Mouse (Mus musculus): ENCODE data around the gene Hmgn1.

DNA sequence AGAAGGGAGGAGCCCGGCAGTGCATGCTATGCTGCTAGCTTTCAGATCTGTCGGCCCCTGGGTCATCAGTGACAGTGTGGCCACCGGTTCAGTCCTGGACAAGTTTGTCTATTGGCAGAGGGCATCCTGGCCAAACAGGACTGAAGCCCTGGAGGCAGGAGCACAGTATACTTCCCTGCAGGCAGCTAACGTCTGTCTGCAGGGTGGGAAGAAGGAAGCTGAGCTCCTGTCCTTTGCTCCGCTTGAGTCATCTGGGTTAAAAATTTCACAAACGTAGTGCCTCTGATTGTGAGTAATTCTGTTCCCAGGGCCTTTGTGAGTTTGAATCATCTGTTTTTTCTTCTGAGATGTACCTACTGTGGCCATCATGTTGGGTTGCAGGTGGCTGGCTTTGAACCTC lies 21.3 kb upstream of the Hmgn1 start:
- TF ChIP-seq CTCF (IDR thresholded peaks at IDR 0.05; ENCODE audit: control insufficient read depth, insufficient read depth, low read length): no peak
- TF ChIP-seq POLR2A (IDR thresholded peaks at IDR 0.05; ENCODE audit: borderline replicate concordance, control insufficient read depth, low read depth, low read length): no peak

Data from bone marrow, adult 2 months (tissue).